Mouse (Mus musculus) midbrain, postnatal 0 days (tissue): Measurements from ENCODE around the gene Naaladl2. TPM values are rescaled to one million over a fixed set of nuclear protein-coding genes. Genes with fewer than 3 reads are reported as not detected.

Experiments
- ATAC-seq: fragments of 200-750 bp; cut with Nextera tagmentation; 2 replicates; pipeline ENCODE4 v1.8.0; 2017; ENCODE audit warnings: moderate number of reproducible peaks, mild to moderate bottlenecking, moderate TSS enrichment, moderate library complexity; ENCODE audit not compliant: low FRiP score
- DNase-seq: peaks from one replicate; pipeline ENCODE4 v3.0.0-alpha.2; 2015; ENCODE audit warnings: low spot score
- H3K27ac ChIP-seq: fragments of 300-500 bp; sonication (generic); 2 replicates; pipeline ENCODE4 v1.5.1; 2014; ENCODE audit warnings: low read depth, mild to moderate bottlenecking, low read length, mixed read lengths
- H3K27me3 ChIP-seq: fragments of 300-500 bp; sonication (generic); 2 replicates; pipeline ENCODE4 v1.6.1; 2014; ENCODE audit warnings: low read length, control low read depth, mixed read lengths; ENCODE audit not compliant: insufficient read depth
- H3K36me3 ChIP-seq: fragments of 300-500 bp; sonication (generic); 2 replicates; pipeline ENCODE4 v1.6.1; 2014; ENCODE audit warnings: low read length, control low read depth, mixed read lengths; ENCODE audit not compliant: insufficient read depth
- H3K4me1 ChIP-seq: fragments of 300-500 bp; sonication (generic); 2 replicates; pipeline ENCODE4 v1.6.1; 2014; ENCODE audit warnings: mild to moderate bottlenecking, control low read depth, antibody characterized with exemption, low read length, mixed read lengths; ENCODE audit not compliant: insufficient read depth
- H3K4me2 ChIP-seq: fragments of 300-500 bp; sonication (generic); 2 replicates; pipeline ENCODE4 v1.6.1; 2014; ENCODE audit warnings: low read depth, mild to moderate bottlenecking, low read length, mixed read lengths; ENCODE audit not compliant: poor library complexity, severe bottlenecking
- H3K4me3 ChIP-seq: fragments of 300-500 bp; sonication (generic); 2 replicates; pipeline ENCODE4 v1.5.1; 2014; ENCODE audit warnings: low read depth, mild to moderate bottlenecking, low read length, moderate library complexity
- H3K9ac ChIP-seq: fragments of 300-500 bp; sonication (generic); replicated peaks from 2 replicates; pipeline ENCODE4 v1.6.1; 2014; ENCODE audit warnings: mild to moderate bottlenecking, low read length, moderate library complexity, mixed read lengths; ENCODE audit not compliant: poor library complexity, severe bottlenecking
- H3K9me3 ChIP-seq: fragments of 300-500 bp; sonication (generic); 2 replicates; pipeline ENCODE4 v1.6.1; 2016; ENCODE audit warnings: low read length, control low read depth
- CTCF ChIP-seq: IDR thresholded peaks from 2 replicates; pipeline ENCODE4 v1.5.1; 2016; ENCODE audit warnings: antibody characterized with exemption, mild to moderate bottlenecking
- WGBS: fragments of 180-500 bp; shearing (Covaris S2); extraction: QIAGEN DNeasy Blood & Tissue Kit; methylation state at CpG from one replicate; pipeline ENCODE4 v1.1.7; 2014; 5-methylcytosine and 5-hydroxymethylcytosine counted together
- polyA plus RNA-seq: library from polyadenylated mRNA; unstranded; fragments of >200 nt; fragmentation: Nextera tagmentation; extraction: Ambion mirVana; gene quantifications from 2 replicates; pipeline ENCODE4 v1.2.1, GENCODE M21; 2015
- total RNA-seq: library from RNA; depleted of rRNA; stranded (reverse); fragments of >200 nt; gene quantifications from 2 replicates; pipeline ENCODE4 v1.2.3, GENCODE M21; 2014

Gene Naaladl2
- total and polyA plus RNA-seq, 2 experiments from 2014 or later = 1.1 to 2.9 TPM

DNA sequence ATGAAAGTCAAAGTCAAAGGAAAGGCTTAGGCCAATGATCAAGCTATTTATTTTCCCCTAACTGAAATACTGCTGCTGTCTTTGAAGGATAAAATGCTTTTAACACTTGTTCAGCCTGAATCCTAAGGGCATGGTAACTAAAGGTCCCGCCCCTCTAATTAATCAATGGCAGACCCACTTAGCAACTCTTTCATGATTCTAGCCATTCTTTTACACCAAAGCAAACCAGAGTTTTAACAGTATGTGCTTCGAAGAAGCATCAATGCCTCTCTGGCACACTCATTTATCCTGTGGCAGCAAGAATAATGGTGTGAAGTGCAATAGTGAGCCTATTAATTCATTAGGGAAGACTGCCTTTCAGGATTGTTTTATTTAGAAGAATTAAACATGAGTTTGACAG is 151.5 kb downstream of the Naaladl2 start:
- no peak overlapping the region for H3K27ac ChIP-seq
- H3K4me2 ChIP-seq = no peak overlapping the region
- H3K27me3 ChIP-seq = no peaks in the 10 kb centered on the region
- H3K36me3 ChIP-seq = no peaks in the 10 kb centered on the region
- H3K4me3 ChIP-seq = no peak overlapping the region
- WGBS = 59% methylated on average over 2 of the region's 2 CpGs
- H3K9me3 ChIP-seq = no peaks in the 10 kb centered on the region
- ATAC-seq (no peak), DNase-seq (peak; percentile 24)
- no peaks in the 10 kb centered on the region for H3K4me1 ChIP-seq
- H3K9ac ChIP-seq = no peak overlapping the region
- no peak for TF ChIP-seq CTCF

DNA sequence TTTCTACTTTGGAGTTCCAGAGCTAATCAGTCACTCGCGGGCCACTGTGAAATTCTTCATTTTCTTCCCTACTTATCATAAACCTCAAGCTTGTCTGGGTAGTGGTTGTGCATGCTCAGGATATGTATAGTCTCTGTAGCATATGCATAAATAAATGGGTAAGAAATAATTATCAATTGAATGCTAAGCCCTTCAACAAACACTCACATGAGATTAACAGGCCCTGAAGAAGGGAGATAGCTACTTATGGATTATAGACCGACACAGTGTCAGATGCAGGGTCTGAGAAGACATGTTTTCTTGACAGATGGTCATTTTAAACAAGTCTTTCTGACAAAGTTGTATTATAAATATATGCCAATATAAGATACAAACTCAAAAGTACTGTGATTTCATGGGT is 152.0 kb downstream of the Naaladl2 start:
- Histone ChIP-seq H3K4me3 (no peak overlapping the region), H3K4me2 (no peak overlapping the region), H3K4me1 (no peaks in the 10 kb centered on the region), H3K27me3 (no peaks in the 10 kb centered on the region), H3K9ac (no peak overlapping the region), H3K27ac (no peak overlapping the region), H3K9me3 (no peaks in the 10 kb centered on the region), H3K36me3 (no peaks in the 10 kb centered on the region)
- no peak for DNase-seq
- WGBS = 55% methylated on average over 3 of the region's 3 CpGs
- no peak for ATAC-seq
- no peak for TF ChIP-seq CTCF

DNA sequence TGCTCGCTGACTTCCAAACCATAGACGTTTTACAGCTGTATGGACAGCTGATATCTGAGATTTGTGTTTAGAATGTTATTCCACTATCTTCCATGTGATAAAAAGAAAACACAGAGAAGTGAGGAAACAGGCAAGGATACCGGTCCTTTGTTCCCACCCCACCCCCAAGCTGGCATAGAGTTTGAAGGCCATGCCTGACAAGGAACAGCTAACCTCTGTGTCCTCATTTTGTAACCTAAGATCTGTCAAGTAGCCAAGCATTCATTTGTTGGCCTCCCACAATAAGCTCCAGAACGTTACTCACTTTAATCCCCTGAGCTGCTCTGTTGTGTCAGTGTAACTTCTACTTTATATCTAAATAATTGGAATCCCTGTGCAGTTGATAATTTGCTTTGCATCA is 161.9 kb downstream of the Naaladl2 start:
- ATAC-seq = no peak
- no peak overlapping the region for H3K4me2 ChIP-seq
- no peaks in the 10 kb centered on the region for H3K4me1 ChIP-seq
- no peak overlapping the region for H3K4me3 ChIP-seq
- TF ChIP-seq CTCF = no peak
- WGBS = 69% methylated on average over 4 of the region's 4 CpGs
- DNase-seq = no peak
- H3K9me3 ChIP-seq = no peaks in the 10 kb centered on the region
- H3K27ac ChIP-seq = no peak overlapping the region
- H3K36me3 ChIP-seq = no peaks in the 10 kb centered on the region
- H3K27me3 ChIP-seq = no peaks in the 10 kb centered on the region
- no peak overlapping the region for H3K9ac ChIP-seq

DNA sequence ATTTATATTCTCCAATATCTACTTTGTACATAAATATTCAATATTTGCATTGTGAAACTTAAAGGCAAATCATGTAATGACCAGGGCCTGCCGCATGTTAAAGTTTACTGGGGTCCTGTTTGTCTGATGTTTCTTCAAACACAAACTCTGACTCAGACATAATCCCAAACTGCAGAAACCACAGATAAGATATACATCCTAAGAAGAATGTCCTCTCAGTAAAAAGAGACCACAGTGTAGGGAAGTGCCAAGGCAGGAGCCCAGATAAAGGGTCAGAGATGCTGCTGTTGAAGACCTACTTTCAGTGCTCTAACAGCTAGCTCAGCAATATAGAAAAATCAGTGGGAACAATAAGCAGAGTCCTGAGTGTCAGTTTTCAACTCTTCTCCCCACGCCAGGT is 201.9 kb downstream of the Naaladl2 start:
- TF ChIP-seq CTCF = no peak
- Histone ChIP-seq H3K27ac (no peak overlapping the region), H3K9ac (no peak overlapping the region), H3K4me2 (no peak overlapping the region), H3K9me3 (no peaks in the 10 kb centered on the region), H3K36me3 (no peaks in the 10 kb centered on the region), H3K4me3 (no peak overlapping the region), H3K27me3 (no peaks in the 10 kb centered on the region), H3K4me1 (no peaks in the 10 kb centered on the region)
- no peak for ATAC-seq
- WGBS = 92% methylated on average over 2 of the region's 2 CpGs
- no peak for DNase-seq

DNA sequence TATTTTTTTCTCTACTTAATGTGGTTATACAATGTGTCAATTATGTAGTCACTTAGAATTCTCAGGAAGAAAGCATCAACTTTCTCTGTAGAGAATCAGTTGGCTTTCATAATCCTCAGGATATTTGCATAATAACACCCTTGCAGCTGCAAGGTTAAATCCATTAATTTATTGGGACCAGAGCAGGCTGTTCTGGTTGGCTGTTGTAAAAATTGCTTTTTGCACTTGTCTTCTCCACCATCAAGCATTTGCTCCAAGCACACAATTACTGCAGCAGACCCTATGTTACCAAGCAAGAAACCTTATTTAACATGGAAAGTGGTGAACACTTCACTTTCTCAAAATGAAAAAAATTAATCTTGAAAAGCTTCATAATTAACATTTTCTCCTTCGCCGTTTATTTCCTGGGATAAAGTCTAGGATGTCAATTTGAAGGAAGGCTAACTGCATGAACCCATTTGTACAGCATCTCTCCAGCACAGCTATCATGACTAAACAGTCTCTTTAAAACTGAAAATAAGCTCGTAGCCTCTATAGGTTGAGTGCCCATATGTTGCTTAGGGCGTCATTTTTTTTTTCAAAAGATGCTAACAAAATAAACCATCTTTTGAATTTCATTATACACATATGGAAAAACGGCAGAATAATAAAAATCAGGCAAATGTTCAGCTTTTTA is 205.4 kb downstream of the Naaladl2 start:
- no peak for DNase-seq
- no peaks in the 10 kb centered on the region for H3K4me1 ChIP-seq
- H3K4me3 ChIP-seq = no peak overlapping the region
- H3K27me3 ChIP-seq = no peaks in the 10 kb centered on the region
- H3K4me2 ChIP-seq = no peak overlapping the region
- no peak for ATAC-seq
- 66% methylated on average over 5 of the region's 5 CpGs for WGBS
- H3K27ac ChIP-seq = no peak overlapping the region
- no peak overlapping the region for H3K9ac ChIP-seq
- no peaks in the 10 kb centered on the region for H3K9me3 ChIP-seq
- TF ChIP-seq CTCF = no peak
- no peaks in the 10 kb centered on the region for H3K36me3 ChIP-seq

DNA sequence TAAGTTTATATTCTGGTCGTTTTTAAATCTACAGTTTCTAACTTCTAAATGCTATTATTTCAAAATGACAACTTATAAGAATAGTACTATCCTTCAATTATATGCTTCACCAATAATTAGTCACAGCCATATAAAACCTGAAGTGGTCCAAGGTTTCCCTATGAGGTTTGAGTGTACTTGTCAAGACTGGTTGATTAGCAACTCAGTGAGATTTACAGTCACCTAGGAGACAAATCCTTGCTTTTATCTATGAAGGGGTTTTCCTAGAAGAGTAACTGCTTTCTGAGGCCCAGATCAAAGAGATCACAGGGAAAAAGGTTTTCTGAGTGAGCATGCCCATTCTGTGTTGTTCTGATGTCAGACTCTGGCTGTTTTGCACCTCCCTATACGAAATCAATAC is 222.2 kb downstream of the Naaladl2 start:
- no peak for ATAC-seq
- no peaks in the 10 kb centered on the region for H3K36me3 ChIP-seq

More for the DNA sequence above, 222.2 kb downstream of the Naaladl2 start:
- no peak overlapping the region for H3K4me2 ChIP-seq
- no peak overlapping the region for H3K9ac ChIP-seq
- no peak overlapping the region for H3K4me3 ChIP-seq
- no peaks in the 10 kb centered on the region for H3K9me3 ChIP-seq
- no peak for DNase-seq
- WGBS = 14% methylated on average over 2 of the region's 2 CpGs
- H3K27me3 ChIP-seq = no peaks in the 10 kb centered on the region
- TF ChIP-seq CTCF = no peak
- no peak overlapping the region for H3K27ac ChIP-seq
- no peaks in the 10 kb centered on the region for H3K4me1 ChIP-seq
